Mouse (Mus musculus) heart, embryonic 16.5 days (tissue): ENCODE measurements at regions not wholly inside any gene's neighbourhood (a gene's known extent, or its start where the extent isn't known, plus 50 kb on each side); places are given as distances from the start of the nearest gene placed in this dataset.

ENCODE experiments used
- ATAC-seq: fragments of 200-750 bp; cut with Nextera tagmentation; replicated peaks from 2 replicates; pipeline ENCODE4 v1.8.0; 2017; ENCODE audit warnings: moderate number of reproducible peaks; ENCODE audit not compliant: insufficient read depth, low FRiP score; ENCODE audit errors: extremely low read depth
- H3K27ac ChIP-seq: fragments of 300-500 bp; sonication (generic); 2 replicates; pipeline ENCODE4 v1.5.1; 2014; ENCODE audit warnings: mild to moderate bottlenecking, low read length, control low read depth, moderate library complexity
- H3K27me3 ChIP-seq: fragments of 300-500 bp; sonication (generic); 2 replicates; pipeline ENCODE4 v1.6.1; 2014; ENCODE audit warnings: low read length, mixed read lengths; ENCODE audit not compliant: control insufficient read depth, insufficient read depth
- H3K36me3 ChIP-seq: fragments of 300-500 bp; sonication (generic); 2 replicates; pipeline ENCODE4 v1.6.1; 2014; ENCODE audit not compliant: control insufficient read depth, insufficient read depth
- H3K4me1 ChIP-seq: fragments of 300-500 bp; sonication (generic); 2 replicates; pipeline ENCODE4 v1.6.1; 2014; ENCODE audit warnings: low read length, mixed read lengths; ENCODE audit not compliant: control insufficient read depth, insufficient read depth
- H3K4me2 ChIP-seq: fragments of 300-500 bp; sonication (generic); 2 replicates; pipeline ENCODE4 v1.6.1; 2014; ENCODE audit warnings: low read depth, mild to moderate bottlenecking, control low read depth, low read length
- H3K4me3 ChIP-seq: fragments of 300-500 bp; sonication (generic); 2 replicates; pipeline ENCODE4 v1.5.1; 2014; ENCODE audit warnings: mild to moderate bottlenecking, control low read depth, low read length
- H3K9ac ChIP-seq: fragments of 300-500 bp; sonication (generic); 2 replicates; pipeline ENCODE4 v1.6.1; 2014; ENCODE audit warnings: low read length, control low read depth
- H3K9me3 ChIP-seq: fragments of 300-500 bp; sonication (generic); replicated peaks from 2 replicates; pipeline ENCODE4 v1.6.1; 2016; ENCODE audit warnings: low read length; ENCODE audit not compliant: control insufficient read depth
- WGBS: fragments of 180-500 bp; shearing (Covaris S2); extraction: QIAGEN DNeasy Blood & Tissue Kit; methylation state at CpG from one replicate; pipeline ENCODE4 v1.1.7; 2014; 5-methylcytosine and 5-hydroxymethylcytosine counted together

DNA sequence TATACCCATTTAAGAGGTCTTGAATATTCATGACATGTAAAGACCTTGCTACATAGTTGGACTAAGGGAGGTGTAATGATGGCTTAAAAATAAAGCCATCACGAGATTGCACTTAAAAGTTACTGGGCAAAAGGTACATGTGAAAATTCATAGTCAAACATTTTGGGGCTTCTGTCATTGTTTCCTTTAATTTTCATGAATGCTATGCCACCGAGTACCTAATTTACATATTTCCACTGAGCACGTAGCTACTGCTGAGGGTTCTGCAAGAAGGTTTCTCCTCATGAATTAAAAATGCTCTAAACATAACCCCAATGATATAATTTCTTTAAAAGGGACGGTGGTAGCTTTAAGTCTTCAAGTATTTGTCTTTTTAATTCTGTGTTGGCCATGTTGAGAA, 800.4 kb downstream of the Ets1 start:
- Histone ChIP-seq H3K36me3 (no peaks in the 10 kb centered on the region), H3K4me2 (no peak overlapping the region), H3K4me1 (no peaks in the 10 kb centered on the region), H3K9ac (no peak overlapping the region), H3K27me3 (no peaks in the 10 kb centered on the region), H3K9me3 (no peaks in the 10 kb centered on the region), H3K4me3 (no peak overlapping the region), H3K27ac (no peak overlapping the region)
- WGBS: 68% methylated on average over 4 of the region's 4 CpGs
- ATAC-seq: no peak

DNA sequence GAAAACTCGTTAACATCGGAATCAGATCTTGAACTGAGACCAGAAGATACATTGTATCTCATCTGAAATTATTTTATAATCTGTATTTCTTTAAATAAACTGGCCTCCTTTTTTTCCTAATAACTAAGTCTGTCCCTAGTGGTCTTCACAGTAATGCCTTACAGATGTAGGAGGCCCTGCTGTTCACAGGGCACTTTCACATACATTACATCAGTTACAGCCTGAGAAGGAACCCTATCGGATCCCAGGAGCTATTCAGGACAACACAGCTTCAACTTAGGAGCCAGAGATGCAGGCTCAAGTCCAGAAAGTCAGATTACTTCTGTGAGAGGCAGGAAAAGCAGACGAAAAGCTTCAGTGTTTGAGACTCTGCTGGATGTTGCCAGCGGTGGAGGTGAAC, 806.2 kb downstream of the Ets1 start:
- Histone ChIP-seq H3K27ac (no peak overlapping the region), H3K9me3 (no peaks in the 10 kb centered on the region), H3K4me2 (no peak overlapping the region), H3K36me3 (no peaks in the 10 kb centered on the region), H3K4me1 (no peaks in the 10 kb centered on the region), H3K4me3 (no peak overlapping the region), H3K9ac (no peak overlapping the region), H3K27me3 (no peaks in the 10 kb centered on the region)
- WGBS: 66% methylated on average over 5 of the region's 5 CpGs
- no peak for ATAC-seq

DNA sequence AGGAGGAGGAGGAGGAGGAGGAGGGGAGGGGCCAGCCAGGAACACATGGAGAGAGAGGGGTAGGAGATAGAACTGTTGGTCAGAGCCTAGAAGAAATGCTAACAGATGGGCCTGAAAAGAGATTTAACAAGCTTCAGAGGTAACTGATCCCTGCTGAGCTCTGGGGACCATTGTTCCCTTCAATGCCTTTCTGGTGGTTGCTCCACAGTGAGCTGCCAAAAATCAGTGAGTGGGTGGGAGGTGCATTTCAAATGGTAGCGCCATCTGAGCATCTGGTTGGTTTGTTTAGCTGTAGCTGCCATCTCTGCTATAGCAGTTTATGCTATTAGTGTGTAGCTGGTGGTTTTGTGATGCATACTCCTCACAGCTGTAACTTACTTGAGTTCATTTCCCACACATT, 809.9 kb downstream of the Ets1 start:
- no peaks in the 10 kb centered on the region for H3K27me3 ChIP-seq
- H3K9ac ChIP-seq: no peak overlapping the region
- no peaks in the 10 kb centered on the region for H3K36me3 ChIP-seq
- H3K27ac ChIP-seq: no peak overlapping the region
- no peak for ATAC-seq
- no peak overlapping the region for H3K4me3 ChIP-seq
- no peak overlapping the region for H3K4me2 ChIP-seq
- H3K9me3 ChIP-seq: no peaks in the 10 kb centered on the region
- no peaks in the 10 kb centered on the region for H3K4me1 ChIP-seq
- 56% methylated on average over 1 of the region's 1 CpGs for WGBS

DNA sequence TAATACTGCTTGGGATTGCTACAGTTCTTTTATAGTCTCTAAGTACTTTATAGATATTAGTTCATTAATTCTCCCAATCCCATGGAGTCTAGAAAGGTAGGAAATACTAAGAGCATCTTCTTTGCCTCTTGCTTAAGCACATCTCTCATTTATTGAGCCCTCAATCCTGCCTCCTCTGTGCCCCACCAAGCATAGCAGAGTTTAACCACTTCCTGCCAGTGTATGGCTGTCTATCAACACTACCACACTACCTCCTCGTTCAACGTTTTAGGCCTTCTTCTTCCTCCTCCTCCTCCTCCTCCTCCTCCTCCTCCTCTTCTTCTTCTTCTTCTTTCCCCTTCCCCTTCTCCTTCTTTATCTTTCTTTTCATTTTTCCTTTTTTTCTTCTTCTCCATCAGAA, 839.1 kb downstream of the Ets1 start:
- Histone ChIP-seq H3K9ac (no peak overlapping the region), H3K9me3 (no peaks in the 10 kb centered on the region), H3K36me3 (no peaks in the 10 kb centered on the region), H3K27me3 (no peaks in the 10 kb centered on the region), H3K4me3 (no peak overlapping the region), H3K27ac (no peak overlapping the region), H3K4me2 (no peak overlapping the region), H3K4me1 (no peaks in the 10 kb centered on the region)
- WGBS: 64% methylated on average over 2 of the region's 2 CpGs
- no peak for ATAC-seq

DNA sequence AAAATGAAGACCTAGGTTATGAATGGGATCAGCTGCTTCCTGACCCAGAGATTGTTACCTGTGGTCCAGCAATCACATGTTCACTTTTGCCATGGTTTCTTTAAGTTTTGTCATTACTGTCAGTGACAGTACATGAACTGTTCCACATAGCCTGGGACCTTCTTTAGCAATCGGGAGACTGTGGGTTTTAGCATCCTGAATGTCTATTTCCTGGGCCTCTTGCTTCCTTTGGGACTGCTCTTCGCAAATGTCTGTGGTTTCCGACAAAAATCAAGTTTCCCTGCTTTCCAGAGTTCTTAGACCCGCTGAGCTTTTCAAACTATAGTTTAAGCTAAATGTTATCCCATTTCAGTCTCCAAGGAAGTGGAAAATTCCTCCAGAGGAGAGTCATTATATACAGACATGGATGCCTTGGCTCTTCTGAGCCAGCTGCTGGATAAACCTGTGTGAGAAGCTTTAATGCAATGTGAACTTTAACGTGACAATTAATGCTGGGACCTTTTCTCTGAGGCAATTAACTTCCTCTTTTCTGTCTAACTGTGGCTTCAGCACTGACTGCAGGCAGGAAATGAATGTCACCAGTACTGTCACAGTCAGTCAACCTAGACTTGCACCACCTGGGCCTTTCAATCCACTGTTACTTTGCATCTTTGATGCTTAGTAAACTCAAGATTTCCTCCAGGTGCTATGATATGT, 847.0 kb downstream of the Ets1 start:
- Histone ChIP-seq H3K4me1 (no peaks in the 10 kb centered on the region), H3K27ac (no peak overlapping the region), H3K4me3 (no peak overlapping the region), H3K4me2 (no peak overlapping the region), H3K9me3 (no peaks in the 10 kb centered on the region), H3K36me3 (no peaks in the 10 kb centered on the region), H3K9ac (no peak overlapping the region), H3K27me3 (no peaks in the 10 kb centered on the region)
- 53% methylated on average over 5 of the region's 5 CpGs for WGBS
- ATAC-seq: no peak

DNA sequence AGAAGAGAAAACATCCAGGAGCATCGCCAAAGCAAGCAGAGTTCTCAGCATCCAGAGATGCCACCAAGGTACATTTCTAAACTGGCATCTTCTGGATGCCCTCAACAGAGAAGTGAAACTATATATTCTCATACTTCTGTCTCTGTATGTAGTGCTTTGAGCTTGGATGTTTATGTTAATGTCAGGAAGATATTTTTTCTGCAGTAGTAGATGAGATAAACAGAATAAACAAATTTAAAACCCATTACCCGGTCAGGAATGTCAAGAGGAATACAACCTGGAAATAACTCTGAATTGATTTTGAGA, 847.5 kb downstream of the Ets1 start:
- Histone ChIP-seq H3K4me1 (no peaks in the 10 kb centered on the region), H3K27ac (no peak overlapping the region), H3K27me3 (no peaks in the 10 kb centered on the region), H3K4me2 (no peak overlapping the region), H3K4me3 (no peak overlapping the region), H3K9me3 (no peaks in the 10 kb centered on the region), H3K9ac (no peak overlapping the region), H3K36me3 (no peaks in the 10 kb centered on the region)
- ATAC-seq: no peak
- WGBS: 61% methylated on average over 2 of the region's 2 CpGs

DNA sequence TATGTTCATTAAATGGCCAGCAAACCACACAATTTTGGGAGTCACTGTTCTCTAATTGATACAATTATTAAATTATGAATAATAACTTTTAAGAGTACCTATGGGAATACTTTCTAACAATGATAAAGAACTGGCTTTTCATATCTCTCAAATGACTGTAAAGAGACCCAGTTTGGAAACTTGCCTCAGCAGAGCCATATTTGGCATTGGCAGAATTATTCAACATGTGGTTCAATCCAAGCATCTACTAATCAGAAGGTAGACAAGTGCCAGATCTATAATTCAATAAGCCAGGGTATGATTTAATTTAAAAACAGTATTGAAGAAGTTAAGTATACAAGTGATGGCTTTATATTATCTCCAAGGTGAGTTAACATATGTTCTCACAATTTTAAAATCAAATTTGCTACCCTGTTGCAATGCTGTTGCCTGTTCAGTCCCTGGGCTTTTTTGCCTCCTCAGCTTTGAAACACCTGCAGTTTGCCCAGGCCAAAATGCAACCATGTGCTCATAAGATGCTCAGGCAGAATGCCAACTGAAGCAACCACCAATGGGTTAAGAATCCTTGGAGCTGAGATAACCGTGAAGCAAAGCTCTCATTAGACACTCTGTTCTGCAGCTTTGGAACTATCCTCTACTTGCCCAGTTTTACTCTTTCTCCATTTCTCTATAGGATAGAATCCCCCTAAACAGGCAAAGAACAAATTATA, 897.2 kb downstream of the Ets1 start:
- H3K4me1 ChIP-seq: no peaks in the 10 kb centered on the region
- 77% methylated on average over 1 of the region's 1 CpGs for WGBS
- no peak overlapping the region for H3K27ac ChIP-seq
- H3K27me3 ChIP-seq: no peaks in the 10 kb centered on the region
- no peak overlapping the region for H3K4me3 ChIP-seq
- no peaks in the 10 kb centered on the region for H3K9me3 ChIP-seq
- H3K4me2 ChIP-seq: no peak overlapping the region
- H3K9ac ChIP-seq: no peak overlapping the region
- H3K36me3 ChIP-seq: no peaks in the 10 kb centered on the region
- ATAC-seq: no peak

DNA sequence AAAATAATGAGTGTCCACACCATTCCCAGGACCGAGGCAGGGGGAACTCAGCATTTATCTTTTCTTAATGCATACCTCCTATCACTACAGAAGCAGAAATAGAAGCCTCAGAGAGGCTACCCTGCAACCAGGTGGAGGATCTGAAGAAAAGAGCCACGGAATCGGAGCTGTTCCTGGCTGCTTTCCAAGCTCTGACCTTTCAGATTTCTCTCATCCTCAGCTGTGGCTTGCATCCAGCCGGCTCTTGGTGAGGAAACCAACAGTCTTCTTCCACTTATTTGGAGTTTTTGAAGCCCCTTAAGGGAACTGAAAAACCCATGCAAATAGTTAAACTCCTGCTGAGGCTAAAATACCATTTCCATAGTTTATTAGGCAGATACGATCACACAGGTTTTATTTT, 907.3 kb downstream of the Ets1 start:
- Histone ChIP-seq H3K4me3 (no peak overlapping the region), H3K9me3 (no peaks in the 10 kb centered on the region), H3K9ac (no peak overlapping the region), H3K4me1 (no peaks in the 10 kb centered on the region), H3K27ac (no peak overlapping the region), H3K27me3 (no peaks in the 10 kb centered on the region), H3K36me3 (no peaks in the 10 kb centered on the region), H3K4me2 (no peak overlapping the region)
- no peak for ATAC-seq
- 36% methylated on average over 5 of the region's 5 CpGs for WGBS

DNA sequence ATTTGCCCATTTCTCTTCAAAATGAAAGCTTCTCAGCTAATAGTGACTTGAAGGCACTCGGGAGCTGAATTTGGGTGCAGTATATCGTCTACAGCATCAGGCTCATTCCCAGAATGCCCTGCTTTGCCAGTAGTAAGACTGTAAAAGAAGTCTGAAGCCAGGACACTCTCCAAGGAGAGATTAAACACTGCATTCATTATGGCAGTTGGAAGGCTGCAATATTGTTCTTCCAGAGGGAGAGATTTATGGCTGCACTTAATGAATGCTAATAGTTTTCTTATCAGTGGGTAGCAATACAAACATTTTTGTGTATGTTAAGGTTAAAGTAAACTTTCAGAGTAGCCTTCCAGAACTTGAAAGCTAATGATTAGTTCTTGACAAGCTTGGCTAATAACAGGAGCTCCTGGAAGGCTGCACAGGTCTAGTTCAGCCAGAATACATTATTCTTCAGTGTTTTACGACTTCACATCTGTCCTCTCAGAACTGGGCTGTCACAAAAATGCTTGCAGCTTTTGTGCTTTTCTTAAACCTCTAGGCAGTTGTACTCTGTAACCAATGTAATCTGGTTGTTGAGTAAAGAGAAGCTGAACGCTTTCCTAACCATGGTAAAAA, 910.2 kb downstream of the Ets1 start:
- WGBS: 70% methylated on average over 4 of the region's 4 CpGs
- H3K27me3 ChIP-seq: no peaks in the 10 kb centered on the region
- no peak overlapping the region for H3K27ac ChIP-seq
- no peak for ATAC-seq
- H3K4me1 ChIP-seq: no peaks in the 10 kb centered on the region
- no peak overlapping the region for H3K9ac ChIP-seq
- H3K36me3 ChIP-seq: no peaks in the 10 kb centered on the region
- no peak overlapping the region for H3K4me2 ChIP-seq
- no peaks in the 10 kb centered on the region for H3K9me3 ChIP-seq
- H3K4me3 ChIP-seq: no peak overlapping the region
